Mouse (Mus musculus): ENCODE data around the gene Als2cr12. TPM values are rescaled to one million over a fixed set of nuclear protein-coding genes. Genes with fewer than 3 reads are reported as not detected.
"Not testable (repeated sequence)": the region's sequence is repeated elsewhere in the genome, so short reads cannot be mapped to it uniquely, and the experiment has no call there.

The Als2cr12 gene
- polyA plus RNA-seq, 1 experiment from 2014 or later: not detected

DNA sequence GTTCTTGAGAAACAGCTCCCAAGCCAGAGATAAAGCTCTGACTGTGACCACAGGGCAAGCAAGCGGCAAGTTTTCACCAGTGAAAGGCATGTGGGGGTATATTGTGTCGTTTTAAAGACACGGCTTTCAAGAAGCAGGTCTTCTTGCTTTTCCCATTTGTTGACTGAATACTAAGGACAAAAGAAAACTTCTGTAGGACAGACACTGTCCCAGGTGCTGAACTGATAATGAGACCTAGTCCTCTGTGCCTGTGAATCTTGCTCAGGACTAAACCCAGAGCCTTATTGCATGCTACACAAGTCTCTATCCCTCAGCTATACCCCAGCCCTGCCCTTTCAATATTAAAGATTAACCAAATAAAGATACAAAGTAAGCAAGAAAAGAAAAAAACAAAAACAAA, 79.6 kb downstream of the Als2cr12 start:
- Histone ChIP-seq H3K9ac (replicated peaks) (no peak overlapping the region), H3K36me3 (no peaks in the 10 kb centered on the region), H3K9me3 (no peaks in the 10 kb centered on the region), H3K27ac (replicated peaks) (no peak overlapping the region), H3K27me3 (no peaks in the 10 kb centered on the region), H3K4me3 (no peak overlapping the region), H3K4me1 (no peaks in the 10 kb centered on the region), H3K4me2 (replicated peaks) (no peak overlapping the region)
- ATAC-seq (ENCODE audit: low FRiP score, low read depth): no peak
- 74% methylated on average over 3 of the region's 3 CpGs for WGBS

DNA sequence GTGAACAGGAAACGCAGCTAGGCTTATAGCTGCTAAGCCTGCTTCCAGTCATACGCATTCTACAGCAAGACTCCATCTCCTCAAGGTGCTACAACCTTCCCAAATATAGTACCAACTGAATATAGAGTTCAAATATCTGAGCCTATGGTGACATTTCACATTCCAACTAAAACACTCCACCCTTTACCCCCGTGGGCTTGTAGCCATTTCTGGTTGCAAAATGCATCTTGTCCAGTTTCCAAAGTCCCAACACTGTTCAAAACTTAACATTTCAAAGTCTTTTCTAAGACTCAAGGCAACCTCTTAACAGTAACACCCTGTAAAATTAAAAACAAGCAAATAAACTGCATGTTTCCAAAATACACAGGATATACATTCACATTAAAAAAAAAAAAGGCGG, 80.6 kb downstream of the Als2cr12 start:
- no peaks in the 10 kb centered on the region for H3K36me3 ChIP-seq
- 82% methylated on average over 4 of the region's 4 CpGs for WGBS
- no peak overlapping the region for H3K27ac ChIP-seq (replicated peaks)
- no peaks in the 10 kb centered on the region for H3K27me3 ChIP-seq
- no peak overlapping the region for H3K4me3 ChIP-seq
- H3K4me2 ChIP-seq (replicated peaks): no peak overlapping the region
- no peaks in the 10 kb centered on the region for H3K9me3 ChIP-seq
- H3K4me1 ChIP-seq: no peaks in the 10 kb centered on the region
- no peak overlapping the region for H3K9ac ChIP-seq (replicated peaks)
- ATAC-seq (ENCODE audit: low FRiP score, low read depth): no peak

DNA sequence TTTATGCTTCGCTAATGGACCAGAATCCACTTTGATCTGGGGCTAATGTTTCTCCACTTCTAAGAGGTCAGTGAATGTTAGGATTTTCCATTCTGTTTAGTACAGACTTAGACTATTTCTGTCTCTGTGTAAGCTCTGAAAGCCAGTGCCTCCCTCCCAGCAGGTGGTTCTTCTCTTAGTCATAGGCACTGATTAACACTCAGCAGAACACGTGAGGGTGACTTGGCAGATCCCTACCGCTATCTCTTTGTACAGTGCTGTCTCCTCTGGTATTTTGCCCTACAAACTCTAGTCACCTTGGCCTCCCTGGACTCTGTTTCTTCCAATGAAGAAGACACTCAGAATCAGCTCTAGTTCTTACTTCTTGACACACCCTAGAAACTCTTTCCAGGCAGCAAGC, 81.4 kb downstream of the Als2cr12 start:
- ATAC-seq (ENCODE audit: low FRiP score, low read depth): no peak
- 70% methylated on average over 3 of the region's 3 CpGs for WGBS
- H3K36me3 ChIP-seq: no peaks in the 10 kb centered on the region

DNA sequence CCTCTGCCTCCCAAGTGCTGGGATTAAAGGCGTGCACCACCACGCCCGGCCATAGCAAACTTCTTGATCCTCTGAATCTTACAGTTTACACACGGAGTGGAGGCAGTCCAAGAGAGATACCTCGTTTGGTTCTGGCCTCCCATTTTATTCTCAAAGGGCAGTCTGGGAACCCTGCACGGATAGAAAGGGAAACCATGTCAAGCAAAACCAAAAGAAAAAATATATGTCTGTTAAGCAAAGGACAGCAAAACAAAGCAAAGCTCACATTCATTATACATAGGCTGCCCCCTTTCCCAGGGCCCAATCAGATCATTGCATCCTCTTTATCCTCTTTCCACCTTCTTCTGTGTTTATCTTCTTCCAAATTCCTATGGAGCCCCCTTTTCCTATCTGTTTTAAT, 82.0 kb downstream of the Als2cr12 start:
- WGBS: 78% methylated on average over 6 of the region's 6 CpGs
- H3K9ac ChIP-seq (replicated peaks): no peak overlapping the region
- H3K9me3 ChIP-seq: no peaks in the 10 kb centered on the region
- no peaks in the 10 kb centered on the region for H3K27me3 ChIP-seq
- no peak overlapping the region for H3K4me3 ChIP-seq
- H3K36me3 ChIP-seq: no peaks in the 10 kb centered on the region
- no peaks in the 10 kb centered on the region for H3K4me1 ChIP-seq
- no peak for ATAC-seq (ENCODE audit: low FRiP score, low read depth)
- H3K4me2 ChIP-seq (replicated peaks): no peak overlapping the region
- H3K27ac ChIP-seq (replicated peaks): no peak overlapping the region

More for the DNA sequence above, 81.4 kb downstream of the Als2cr12 start:
- H3K9ac ChIP-seq (replicated peaks): no peak overlapping the region
- H3K4me3 ChIP-seq: no peak overlapping the region
- no peak overlapping the region for H3K27ac ChIP-seq (replicated peaks)
- no peak overlapping the region for H3K4me2 ChIP-seq (replicated peaks)
- H3K4me1 ChIP-seq: no peaks in the 10 kb centered on the region
- H3K9me3 ChIP-seq: no peaks in the 10 kb centered on the region
- no peaks in the 10 kb centered on the region for H3K27me3 ChIP-seq

DNA sequence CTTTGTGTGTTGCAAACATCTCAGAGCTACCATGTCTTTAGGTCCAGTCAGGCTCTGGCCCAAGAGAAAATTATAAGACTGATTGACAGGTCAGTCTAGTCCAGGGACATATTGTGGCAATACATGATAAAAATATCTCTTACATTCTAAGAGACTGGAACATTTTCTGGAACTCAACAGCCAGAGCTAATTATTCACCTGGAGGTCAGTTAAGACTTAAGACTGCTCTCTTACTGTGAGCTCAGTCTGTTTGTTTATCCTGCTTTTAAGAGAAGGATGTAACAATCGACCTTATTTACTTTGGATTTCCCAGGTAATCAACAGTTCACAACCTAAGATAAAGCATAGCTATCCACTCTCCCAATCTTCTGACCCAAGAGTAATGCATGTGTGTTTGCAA, 85.2 kb downstream of the Als2cr12 start:
- Histone ChIP-seq H3K9ac (replicated peaks) (no peak overlapping the region), H3K27me3 (no peaks in the 10 kb centered on the region), H3K4me1 (no peaks in the 10 kb centered on the region), H3K9me3 (0 out of 2 replicates have a peak, but pooled peaks cover 5% of the 10 kb centered on the region), H3K36me3 (no peaks in the 10 kb centered on the region), H3K4me2 (replicated peaks) (no peak overlapping the region), H3K27ac (replicated peaks) (no peak overlapping the region), H3K4me3 (no peak overlapping the region)
- WGBS: 69% methylated on average over 1 of the region's 1 CpGs
- no peak for ATAC-seq (ENCODE audit: low FRiP score, low read depth)

DNA sequence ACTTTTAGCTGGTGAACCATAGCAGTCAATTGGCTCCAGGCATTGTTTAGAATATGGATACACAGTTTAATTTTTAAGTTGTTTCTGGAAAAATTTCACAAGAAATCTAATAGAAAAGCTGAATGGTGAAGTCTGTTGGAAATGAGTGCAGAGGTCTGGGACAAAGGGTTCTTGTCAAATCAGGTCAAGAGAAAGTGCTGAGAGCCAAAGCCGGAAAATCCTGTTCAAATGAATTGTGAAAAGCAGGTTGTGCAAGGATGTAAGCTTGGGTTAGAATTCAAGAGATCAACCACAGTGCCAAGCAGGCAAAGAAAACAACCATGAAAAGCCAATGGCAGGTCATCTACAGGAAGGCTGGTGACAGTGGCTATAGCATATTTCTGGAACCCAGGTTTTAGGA, 85.6 kb downstream of the Als2cr12 start:
- H3K27me3 ChIP-seq: no peaks in the 10 kb centered on the region

DNA sequence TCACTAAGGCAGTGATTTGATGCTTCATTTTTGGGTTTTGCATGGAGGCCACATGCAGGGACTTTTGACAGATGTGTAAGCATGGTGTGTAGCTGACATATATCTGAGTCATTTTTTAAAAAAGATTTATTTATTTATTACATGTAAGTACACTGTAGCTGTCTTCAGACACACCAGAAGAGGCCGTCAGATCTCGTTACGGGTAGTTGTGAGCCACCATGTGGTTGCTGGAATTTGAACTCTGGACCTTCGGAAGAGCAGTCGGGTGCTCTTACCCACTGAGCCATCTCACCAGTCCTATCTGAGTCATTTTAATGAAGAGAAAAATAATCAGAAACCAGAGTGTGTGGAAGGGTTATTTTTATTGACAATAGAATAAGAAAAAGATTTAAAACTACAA, 86.2 kb downstream of the Als2cr12 start:
- H3K9ac ChIP-seq (replicated peaks); H3K4me2 ChIP-seq (replicated peaks); H3K9me3 ChIP-seq; H3K36me3 ChIP-seq; H3K4me1 ChIP-seq; H3K27ac ChIP-seq (replicated peaks); H3K4me3 ChIP-seq; ATAC-seq (ENCODE audit: low FRiP score, low read depth); H3K27me3 ChIP-seq: not testable (repeated sequence)
- 93% methylated on average over 5 of the region's 5 CpGs for WGBS

More for the DNA sequence above, 85.6 kb downstream of the Als2cr12 start:
- 83% methylated on average over 1 of the region's 1 CpGs for WGBS
- Histone ChIP-seq H3K27ac (replicated peaks) (no peak overlapping the region), H3K9ac (replicated peaks) (no peak overlapping the region), H3K4me1 (no peaks in the 10 kb centered on the region), H3K4me2 (replicated peaks) (no peak overlapping the region), H3K9me3 (0 out of 2 replicates have a peak, but pooled peaks cover 5% of the 10 kb centered on the region), H3K4me3 (no peak overlapping the region), H3K36me3 (no peaks in the 10 kb centered on the region)
- ATAC-seq (ENCODE audit: low FRiP score, low read depth): no peak

DNA sequence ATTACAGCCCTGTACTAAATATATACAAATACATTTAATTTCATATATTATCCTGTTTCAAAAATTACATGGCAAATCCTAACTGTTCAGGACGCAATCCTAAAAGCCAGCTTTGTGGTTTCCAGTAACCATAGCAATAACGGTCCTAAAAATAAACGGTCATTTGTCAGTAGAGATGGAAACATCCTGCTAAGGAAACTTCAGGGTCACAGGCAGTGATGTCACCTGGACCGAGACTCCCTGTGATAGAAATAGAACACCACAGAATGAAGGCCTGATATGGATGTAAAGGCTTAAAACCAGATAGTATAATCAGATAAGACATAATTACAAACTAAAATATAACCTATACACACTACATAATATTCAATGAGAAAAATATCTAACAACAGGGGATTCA, 92.1 kb downstream of the Als2cr12 start:
- H3K9ac ChIP-seq (replicated peaks): no peak overlapping the region
- 0 out of 2 replicates have a peak, but pooled peaks cover 5% of the 10 kb centered on the region for H3K9me3 ChIP-seq
- 87% methylated on average over 4 of the region's 4 CpGs for WGBS
- no peak overlapping the region for H3K27ac ChIP-seq (replicated peaks)
- ATAC-seq (ENCODE audit: low FRiP score, low read depth): no peak
- no peaks in the 10 kb centered on the region for H3K4me1 ChIP-seq
- H3K36me3 ChIP-seq: no peaks in the 10 kb centered on the region
- no peaks in the 10 kb centered on the region for H3K27me3 ChIP-seq
- no peak overlapping the region for H3K4me3 ChIP-seq
- no peak overlapping the region for H3K4me2 ChIP-seq (replicated peaks)

DNA sequence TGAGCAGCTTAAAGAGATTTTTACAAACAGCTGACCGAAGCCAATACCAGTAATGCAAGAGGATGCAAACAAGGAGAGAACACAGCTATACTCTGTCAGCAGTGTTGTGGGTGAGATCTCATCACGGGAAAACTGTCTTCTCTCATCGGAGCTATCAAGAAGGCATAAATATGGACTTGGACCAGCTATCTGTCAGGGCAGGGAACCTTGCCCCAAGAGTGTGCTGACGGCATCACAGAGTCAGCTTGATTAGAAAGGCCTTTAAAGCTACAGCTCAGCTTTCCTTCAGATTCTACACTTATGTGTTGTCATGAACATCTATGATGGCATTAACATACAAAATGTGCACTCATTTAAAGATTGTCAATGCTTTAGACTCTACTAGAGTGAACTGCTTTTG, 93.1 kb downstream of the Als2cr12 start:
- H3K4me1 ChIP-seq: no peaks in the 10 kb centered on the region
- no peak overlapping the region for H3K9ac ChIP-seq (replicated peaks)
- H3K27ac ChIP-seq (replicated peaks): no peak overlapping the region
- no peak overlapping the region for H3K4me2 ChIP-seq (replicated peaks)
- no peak for ATAC-seq (ENCODE audit: low FRiP score, low read depth)
- no peak overlapping the region for H3K4me3 ChIP-seq
- H3K27me3 ChIP-seq: no peaks in the 10 kb centered on the region
- 88% methylated on average over 4 of the region's 4 CpGs for WGBS
- H3K36me3 ChIP-seq: no peaks in the 10 kb centered on the region
- 0 out of 2 replicates have a peak, but pooled peaks cover 5% of the 10 kb centered on the region for H3K9me3 ChIP-seq

Other genes starting within 250 kb of the Als2cr12 start
- 33.3 and 35.4 TPM in 2 replicates for gene Orc2, start 190.9 kb downstream of the Als2cr12 start, polyA plus RNA-seq (2016; fragmentation: Nextera tagmentation; extraction: Ambion mirVana)
- gene Fam126b, start 109.7 kb downstream of the Als2cr12 start, polyA plus RNA-seq (2016; fragmentation: Nextera tagmentation; extraction: Ambion mirVana): 9.9 and 10.5 TPM in 2 replicates
- 146 and 161 TPM in 2 replicates for gene Ndufb3, start 109.6 kb downstream of the Als2cr12 start, polyA plus RNA-seq (2016; fragmentation: Nextera tagmentation; extraction: Ambion mirVana)
- gene Cflar, start 15.5 kb upstream of the Als2cr12 start, polyA plus RNA-seq (2016; fragmentation: Nextera tagmentation; extraction: Ambion mirVana): 26.4 and 26.6 TPM in 2 replicates
- gene Casp8, start 99.4 kb upstream of the Als2cr12 start, polyA plus RNA-seq (2016; fragmentation: Nextera tagmentation; extraction: Ambion mirVana): 10.8 and 11.8 TPM in 2 replicates

Measured in midbrain, embryonic 12.5 days (tissue).